Mouse (Mus musculus) frontal cortex, adult 2 months (tissue): ENCODE data around the gene Per2. TPM values are rescaled to one million over a fixed set of nuclear protein-coding genes. Genes with fewer than 3 reads are reported as not detected.
"Not testable (repeated sequence)": the region's sequence is repeated elsewhere in the genome, so short reads cannot be mapped to it uniquely, and the experiment has no call there.

ENCODE experiments used
- DNase-seq, 2 experiments: peaks; one replicate each; pipeline ENCODE4 v3.0.0; 2022; ENCODE audit warnings: low spot score in 1 of 2; ENCODE audit errors: extremely low spot score in 1 of 2
- polyA plus RNA-seq: library from polyadenylated mRNA; depleted of rRNA; stranded (reverse); fragments of >200 nt; gene quantifications from 2 replicates; pipeline ENCODE4 v1.2.3, GENCODE M21; 2012; rRNA removed

The Per2 gene
- 18.6 and 19.4 TPM in 2 replicates for polyA plus RNA-seq

GRCm38 (mm10) chr1:91459059-91459809, at the start of gene Per2:
Gene Per2 (minus strand): TSS chr1:91459324.
- peak; percentile 98 to 100 for DNase-seq

GRCm38 (mm10) chr1:91504615-91505014, 45.5 kb upstream of the Per2 start:
- no peak for DNase-seq

- DNase-seq: no peak
Measured at GRCm38 (mm10) chr1:91498579-91498978, 39.5 kb upstream of the Per2 start.

GRCm38 (mm10) chr1:91495321-91495720, 36.2 kb upstream of the Per2 start:
- DNase-seq: no peak

- peak; percentile 81 to 93 for DNase-seq
Measured at GRCm38 (mm10) chr1:91494457-91495140, 35.5 kb upstream of the Per2 start, which contains the start of gene Traf3ip1. Gene Traf3ip1 (plus strand): TSS chr1:91494647.

- DNase-seq: no peak
Measured at GRCm38 (mm10) chr1:91493938-91494337, 34.8 kb upstream of the Per2 start.

GRCm38 (mm10) chr1:91492740-91493139, 33.6 kb upstream of the Per2 start:
- no peak for DNase-seq

GRCm38 (mm10) chr1:91490322-91490721, 31.2 kb upstream of the Per2 start:
- no peak for DNase-seq

- DNase-seq: no peak
Measured at GRCm38 (mm10) chr1:91486165-91486564, 27.0 kb upstream of the Per2 start.

- DNase-seq: no peak
Measured at GRCm38 (mm10) chr1:91485422-91485821, 26.3 kb upstream of the Per2 start.

- no peak for DNase-seq
Measured at GRCm38 (mm10) chr1:91484011-91484346, 24.9 kb upstream of the Per2 start.

- peak; percentile 70 to 91 for DNase-seq
Measured at GRCm38 (mm10) chr1:91483304-91484010, 24.3 kb upstream of the Per2 start.

GRCm38 (mm10) chr1:91482616-91483211, 23.6 kb upstream of the Per2 start:
- no peak for DNase-seq

GRCm38 (mm10) chr1:91478958-91479357, 19.8 kb upstream of the Per2 start:
- DNase-seq: no peak

GRCm38 (mm10) chr1:91478145-91478544, 19.0 kb upstream of the Per2 start:
- not testable (repeated sequence) for DNase-seq

GRCm38 (mm10) chr1:91469888-91470419, 10.8 kb upstream of the Per2 start:
- no peak for DNase-seq

- DNase-seq: no peak
Measured at GRCm38 (mm10) chr1:91466186-91466585, 7.1 kb upstream of the Per2 start.

- no peak for DNase-seq
Measured at GRCm38 (mm10) chr1:91465244-91465643, 6.1 kb upstream of the Per2 start.

- no peak for DNase-seq
Measured at GRCm38 (mm10) chr1:91464436-91464835, 5.3 kb upstream of the Per2 start.

- no peak for DNase-seq
Measured at GRCm38 (mm10) chr1:91463336-91463995, 4.3 kb upstream of the Per2 start.
